Mouse (Mus musculus): ENCODE measurements around the gene Fam78b. TPM values are rescaled to one million over a fixed set of nuclear protein-coding genes. Genes with fewer than 3 reads are reported as not detected.

Gene Fam78b
- 26.1 and 43.3 TPM in 2 replicates for polyA plus RNA-seq (2012; rRNA removed)

DNA sequence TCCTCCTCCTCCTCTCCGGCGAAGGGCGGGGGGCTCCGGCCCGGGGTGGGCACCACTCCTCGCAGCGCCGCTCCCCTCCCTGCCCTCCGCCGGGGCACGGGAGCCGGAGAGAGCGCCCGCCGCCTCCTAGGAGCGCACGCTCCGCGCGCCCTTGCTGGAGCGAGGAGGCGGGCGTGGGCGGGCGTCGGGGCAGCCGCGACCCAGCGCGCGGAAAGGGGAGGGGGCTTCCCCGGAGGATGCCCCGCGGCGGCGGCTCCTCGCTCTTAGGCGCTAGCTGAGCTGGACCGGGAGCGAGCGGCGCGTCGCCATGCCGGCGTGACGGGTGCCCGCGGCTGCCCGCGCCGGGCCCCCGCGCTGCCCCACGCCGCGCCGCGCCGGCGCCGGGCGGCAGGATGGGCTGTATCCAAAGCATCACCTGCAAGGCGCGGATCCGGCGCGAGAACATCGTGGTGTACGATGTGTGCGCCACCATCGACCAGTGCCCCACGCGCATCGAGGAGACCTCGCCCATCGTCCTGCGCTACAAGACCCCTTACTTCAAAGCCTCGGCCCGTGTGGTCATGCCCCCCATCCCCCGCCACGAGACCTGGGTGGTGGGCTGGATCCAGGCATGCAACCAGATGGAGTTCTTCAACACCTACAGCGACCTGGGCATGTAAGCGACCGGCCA lies at the start of gene Fam78b:
Gene Fam78b, plus strand, starts transcription at position 244 of the 670 bp plus-strand sequence.
- TF ChIP-seq POLR2A (IDR thresholded peaks at IDR 0.05; ENCODE audit: borderline replicate concordance, extremely low read depth, insufficient read depth, insufficient read length, poor library complexity, severe bottlenecking) (0 out of 2 replicates have a peak, but pooled peaks have one; percentile 13), CTCF (IDR thresholded peaks at IDR 0.05; ENCODE audit: borderline replicate concordance, extremely low read depth, insufficient read depth, insufficient read length) (no peak)
- peak; percentile 71 for DNase-seq (ENCODE audit: low read depth)

DNA sequence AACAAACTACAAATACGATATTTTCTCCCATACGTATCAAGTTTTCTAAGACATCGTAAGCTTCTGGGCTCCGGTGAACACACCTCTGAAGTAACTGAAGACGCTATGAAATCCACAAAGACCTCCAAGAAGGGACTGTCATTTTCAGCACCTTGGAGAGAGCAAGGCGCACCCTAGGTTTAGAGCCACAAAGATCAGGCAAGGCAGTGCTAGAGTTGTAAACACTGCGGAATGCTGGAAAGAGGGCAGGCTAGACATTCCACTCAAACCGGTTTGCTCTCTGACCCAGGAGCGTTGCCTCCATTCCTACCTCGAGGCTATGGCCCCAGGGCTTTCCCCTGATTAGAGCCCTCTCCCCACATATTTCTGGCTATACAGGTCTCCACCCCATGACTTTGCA lies 36.7 kb upstream of the Fam78b start:
- peak; percentile 35 for DNase-seq (ENCODE audit: low read depth)
- TF ChIP-seq CTCF (IDR thresholded peaks at IDR 0.05; ENCODE audit: borderline replicate concordance, extremely low read depth, insufficient read depth, insufficient read length) = no peak
- TF ChIP-seq POLR2A (IDR thresholded peaks at IDR 0.05; ENCODE audit: borderline replicate concordance, extremely low read depth, insufficient read depth, insufficient read length, poor library complexity, severe bottlenecking) = no peak

DNA sequence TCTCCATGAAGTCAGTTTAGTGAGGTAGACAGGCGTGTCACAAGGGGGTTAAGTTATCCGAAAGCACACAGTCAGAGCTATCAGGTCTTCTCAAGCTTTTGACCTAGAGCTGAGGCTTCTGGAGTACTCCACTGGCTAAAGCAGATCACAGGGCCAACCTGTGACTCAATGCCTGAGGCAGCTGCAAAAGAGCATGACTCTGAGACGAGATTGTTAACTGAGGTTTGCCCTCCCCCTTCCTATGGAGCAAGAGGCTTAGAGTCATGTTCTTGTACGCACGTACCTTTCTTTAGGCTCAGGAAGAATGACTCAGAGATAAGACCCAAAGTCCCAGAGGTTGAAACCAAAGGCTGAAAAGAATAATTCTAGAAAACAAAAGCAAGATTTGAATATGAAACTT lies 32.9 kb upstream of the Fam78b start:
- TF ChIP-seq POLR2A (IDR thresholded peaks at IDR 0.05; ENCODE audit: borderline replicate concordance, extremely low read depth, insufficient read depth, insufficient read length, poor library complexity, severe bottlenecking) (no peak), CTCF (IDR thresholded peaks at IDR 0.05; ENCODE audit: borderline replicate concordance, extremely low read depth, insufficient read depth, insufficient read length) (no peak)
- DNase-seq (ENCODE audit: low read depth) = no peak

DNA sequence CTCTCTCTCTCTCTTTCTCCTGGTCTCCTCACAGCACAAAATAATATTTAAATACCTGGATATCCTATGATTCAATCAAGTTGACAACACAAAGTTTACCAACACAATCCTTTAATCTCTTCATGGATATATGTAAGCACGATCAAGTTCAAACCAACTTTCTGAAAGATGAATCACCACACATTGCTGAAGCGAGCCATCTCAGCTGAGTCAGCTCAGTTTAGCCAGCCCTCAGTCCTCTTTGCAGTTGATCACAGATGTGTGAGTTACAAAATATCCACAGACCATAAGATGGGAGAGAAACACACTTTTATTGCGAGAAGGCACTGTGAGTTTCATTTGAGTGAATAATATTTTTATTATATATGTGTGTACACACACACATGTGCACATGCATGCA lies 27.5 kb upstream of the Fam78b start:
- no peak for TF ChIP-seq POLR2A (IDR thresholded peaks at IDR 0.05; ENCODE audit: borderline replicate concordance, extremely low read depth, insufficient read depth, insufficient read length, poor library complexity, severe bottlenecking)
- no peak for TF ChIP-seq CTCF (IDR thresholded peaks at IDR 0.05; ENCODE audit: borderline replicate concordance, extremely low read depth, insufficient read depth, insufficient read length)
- DNase-seq (ENCODE audit: low read depth) = no peak

DNA sequence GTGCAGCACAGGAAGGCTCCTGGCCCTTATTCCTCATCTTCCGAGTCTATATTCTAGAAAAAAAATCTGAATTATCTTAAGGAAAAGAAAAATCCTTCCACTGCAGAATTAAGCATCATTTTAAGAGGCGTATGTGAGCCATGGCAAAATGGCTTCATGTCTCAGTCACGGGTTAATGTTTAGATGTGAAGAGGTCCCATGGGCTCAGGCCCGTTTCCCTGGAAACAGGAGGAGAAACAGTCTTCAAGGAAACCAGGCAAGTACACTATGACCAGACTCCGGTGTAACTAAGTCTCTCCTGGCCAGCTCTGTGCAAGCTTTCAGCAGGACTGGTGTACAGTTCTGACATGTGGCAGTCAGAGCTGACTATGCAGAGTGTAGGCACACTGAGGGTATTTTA lies 22.6 kb upstream of the Fam78b start:
- peak; percentile 49 for DNase-seq (ENCODE audit: low read depth)
- TF ChIP-seq CTCF (IDR thresholded peaks at IDR 0.05; ENCODE audit: borderline replicate concordance, extremely low read depth, insufficient read depth, insufficient read length) (no peak), POLR2A (IDR thresholded peaks at IDR 0.05; ENCODE audit: borderline replicate concordance, extremely low read depth, insufficient read depth, insufficient read length, poor library complexity, severe bottlenecking) (no peak)

DNA sequence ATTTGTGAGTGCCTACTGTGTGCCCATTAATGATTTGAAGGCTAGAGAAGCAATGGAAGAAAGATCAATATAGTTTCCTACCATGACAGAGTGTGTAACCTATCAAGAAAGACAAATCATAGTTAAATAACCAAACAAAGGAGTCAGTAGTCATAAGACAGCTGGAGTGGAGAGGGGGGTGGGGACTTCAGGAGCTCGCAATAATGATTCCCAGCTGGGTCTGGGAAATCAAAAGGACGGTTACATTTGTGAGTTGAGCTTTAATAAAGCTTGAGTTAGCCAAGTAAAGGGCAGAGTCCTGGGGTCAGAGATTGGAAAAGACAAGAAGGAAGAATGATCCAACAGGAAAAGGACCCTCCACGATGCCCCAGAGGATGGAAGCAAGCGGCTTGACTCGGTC lies 7.0 kb upstream of the Fam78b start:
- TF ChIP-seq POLR2A (IDR thresholded peaks at IDR 0.05; ENCODE audit: borderline replicate concordance, extremely low read depth, insufficient read depth, insufficient read length, poor library complexity, severe bottlenecking) (no peak), CTCF (IDR thresholded peaks at IDR 0.05; ENCODE audit: borderline replicate concordance, extremely low read depth, insufficient read depth, insufficient read length) (no peak)
- no peak for DNase-seq (ENCODE audit: low read depth)

DNA sequence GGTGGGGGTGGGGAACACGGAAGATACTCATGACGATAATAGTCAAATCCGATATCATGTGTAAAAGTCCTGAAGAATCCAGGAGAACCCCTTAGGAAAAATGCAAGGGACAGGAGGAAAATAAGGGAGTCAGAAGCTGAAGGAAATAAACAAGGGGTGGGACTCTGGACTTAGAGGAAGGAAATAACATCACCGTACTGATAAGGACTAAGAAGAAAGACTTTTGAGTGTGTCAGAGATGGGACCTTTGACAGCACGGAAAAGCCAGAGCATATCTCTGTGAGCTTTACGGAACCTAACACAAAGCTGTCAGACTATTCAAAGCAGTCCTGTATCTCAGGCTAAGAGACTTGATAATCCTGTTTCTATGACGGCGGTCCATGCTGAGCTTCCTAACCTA lies 5.0 kb upstream of the Fam78b start:
- TF ChIP-seq CTCF (IDR thresholded peaks at IDR 0.05; ENCODE audit: borderline replicate concordance, extremely low read depth, insufficient read depth, insufficient read length) (no peak), POLR2A (IDR thresholded peaks at IDR 0.05; ENCODE audit: borderline replicate concordance, extremely low read depth, insufficient read depth, insufficient read length, poor library complexity, severe bottlenecking) (no peak)
- no peak for DNase-seq (ENCODE audit: low read depth)

DNA sequence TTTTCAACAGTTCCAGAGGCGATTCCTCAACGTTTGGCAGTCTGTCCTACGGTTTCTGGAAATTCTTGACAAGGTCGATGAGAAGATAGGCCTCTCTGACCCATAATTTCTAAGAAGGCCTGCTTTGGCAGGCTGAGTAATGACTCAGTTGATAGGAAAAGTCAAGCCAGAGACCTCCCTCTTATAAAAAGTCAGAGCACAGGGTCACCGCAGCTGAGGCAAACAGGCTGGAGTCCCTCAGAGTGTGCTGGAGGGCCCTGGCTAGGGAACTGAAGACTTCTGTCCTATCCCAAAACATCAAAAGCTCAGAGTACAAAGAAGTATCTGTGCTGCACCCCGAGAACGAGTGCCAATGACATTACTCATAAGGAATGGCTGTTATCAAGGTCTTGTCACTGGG lies 4.4 kb upstream of the Fam78b start:
- no peak for DNase-seq (ENCODE audit: low read depth)
- no peak for TF ChIP-seq POLR2A (IDR thresholded peaks at IDR 0.05; ENCODE audit: borderline replicate concordance, extremely low read depth, insufficient read depth, insufficient read length, poor library complexity, severe bottlenecking)
- TF ChIP-seq CTCF (IDR thresholded peaks at IDR 0.05; ENCODE audit: borderline replicate concordance, extremely low read depth, insufficient read depth, insufficient read length) = no peak

DNA sequence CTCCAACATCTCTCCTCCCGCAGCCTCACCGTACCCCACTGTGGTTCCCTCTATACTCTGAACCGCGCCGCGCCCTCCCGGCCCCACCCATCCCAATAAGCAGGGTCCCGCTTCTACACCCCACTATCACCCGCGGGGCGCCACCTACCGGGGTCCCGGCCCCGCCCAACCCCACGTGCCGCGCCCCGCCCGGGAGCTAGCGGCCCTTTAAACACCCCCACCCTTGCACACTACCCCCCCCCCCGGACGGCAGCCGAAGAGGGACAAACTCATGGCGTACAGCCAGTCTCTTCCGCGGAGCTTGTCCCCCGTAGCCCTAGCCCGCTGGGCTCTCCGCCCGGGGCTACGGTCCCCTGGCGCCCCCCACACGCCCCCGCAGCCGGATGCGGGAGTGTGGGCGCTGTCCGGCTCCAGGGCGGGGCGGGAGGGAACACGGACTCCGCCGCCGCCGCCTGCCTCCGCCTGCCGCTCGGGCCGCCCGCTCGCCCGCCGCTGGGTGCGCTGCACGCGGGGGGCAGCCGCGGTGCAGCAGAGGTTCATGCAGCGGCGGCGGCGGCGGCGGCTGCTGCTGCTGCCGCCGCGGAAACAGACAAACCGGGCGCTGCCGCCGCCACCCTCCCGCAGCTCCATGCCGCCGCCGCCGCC lies 566 bp upstream of the Fam78b start:
- peak; percentile 89 for DNase-seq (ENCODE audit: low read depth)
- TF ChIP-seq POLR2A (IDR thresholded peaks at IDR 0.05; ENCODE audit: borderline replicate concordance, extremely low read depth, insufficient read depth, insufficient read length, poor library complexity, severe bottlenecking) = no peak
- no peak for TF ChIP-seq CTCF (IDR thresholded peaks at IDR 0.05; ENCODE audit: borderline replicate concordance, extremely low read depth, insufficient read depth, insufficient read length)

DNA sequence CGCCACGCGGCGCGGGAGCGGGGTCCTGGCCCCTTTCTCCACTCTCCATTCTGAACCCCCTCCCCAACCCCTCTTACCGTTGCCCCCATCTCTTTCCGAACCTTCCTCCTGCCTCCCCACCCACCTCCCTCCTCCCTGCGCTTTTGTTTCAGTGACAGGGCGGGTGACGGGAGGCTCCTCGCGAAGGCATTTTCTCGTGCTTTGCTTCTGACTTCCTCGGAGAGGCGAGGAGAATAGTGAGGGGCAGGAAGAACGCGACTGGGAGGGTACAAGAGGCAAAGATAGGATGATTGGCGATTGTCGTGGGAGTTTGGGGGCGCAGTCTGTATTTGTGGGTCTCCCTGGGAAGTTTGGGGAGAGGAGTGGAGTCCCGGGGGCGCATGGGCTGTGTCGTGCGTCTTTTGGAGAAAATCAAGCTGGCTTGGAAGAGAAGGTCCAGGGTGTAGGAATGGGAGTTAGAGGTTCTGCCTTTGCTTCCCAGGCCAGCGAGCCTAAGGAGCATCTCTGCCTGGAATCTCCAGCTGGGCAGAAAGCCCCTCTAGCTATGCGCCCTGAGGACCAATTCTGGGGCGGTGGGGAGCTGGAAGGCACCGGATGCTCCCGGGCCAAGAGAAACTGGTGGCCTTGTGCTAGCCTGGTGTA lies 748 bp downstream of the Fam78b start:
- peak; percentile 62 for DNase-seq (ENCODE audit: low read depth)
- no peak for TF ChIP-seq CTCF (IDR thresholded peaks at IDR 0.05; ENCODE audit: borderline replicate concordance, extremely low read depth, insufficient read depth, insufficient read length)
- no peak for TF ChIP-seq POLR2A (IDR thresholded peaks at IDR 0.05; ENCODE audit: borderline replicate concordance, extremely low read depth, insufficient read depth, insufficient read length, poor library complexity, severe bottlenecking)

DNA sequence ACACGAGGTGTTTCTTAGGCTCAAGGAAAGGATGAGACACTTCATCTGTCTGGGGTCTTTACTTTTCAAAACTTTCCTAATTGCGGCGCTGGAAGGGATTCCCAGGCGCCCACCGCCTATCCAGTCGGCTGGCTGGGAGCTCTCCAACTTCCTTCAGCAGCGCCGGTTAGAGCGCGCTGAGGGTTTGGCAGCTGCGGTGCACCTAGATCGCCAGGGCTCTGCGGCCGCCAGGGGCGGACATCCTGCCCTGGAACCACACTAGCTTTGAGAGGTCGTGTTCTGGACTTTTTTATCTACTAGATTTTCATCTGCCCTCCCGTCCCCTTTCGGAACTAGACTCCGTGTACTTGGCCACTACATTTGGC lies 1.3 kb downstream of the Fam78b start:
- DNase-seq (ENCODE audit: low read depth) = peak; percentile 78
- peak; percentile 61 for TF ChIP-seq CTCF (IDR thresholded peaks at IDR 0.05; ENCODE audit: borderline replicate concordance, extremely low read depth, insufficient read depth, insufficient read length)
- no peak for TF ChIP-seq POLR2A (IDR thresholded peaks at IDR 0.05; ENCODE audit: borderline replicate concordance, extremely low read depth, insufficient read depth, insufficient read length, poor library complexity, severe bottlenecking)
